ENCODE assay signal across 8 mouse cellular contexts in the genomic region with DNA sequence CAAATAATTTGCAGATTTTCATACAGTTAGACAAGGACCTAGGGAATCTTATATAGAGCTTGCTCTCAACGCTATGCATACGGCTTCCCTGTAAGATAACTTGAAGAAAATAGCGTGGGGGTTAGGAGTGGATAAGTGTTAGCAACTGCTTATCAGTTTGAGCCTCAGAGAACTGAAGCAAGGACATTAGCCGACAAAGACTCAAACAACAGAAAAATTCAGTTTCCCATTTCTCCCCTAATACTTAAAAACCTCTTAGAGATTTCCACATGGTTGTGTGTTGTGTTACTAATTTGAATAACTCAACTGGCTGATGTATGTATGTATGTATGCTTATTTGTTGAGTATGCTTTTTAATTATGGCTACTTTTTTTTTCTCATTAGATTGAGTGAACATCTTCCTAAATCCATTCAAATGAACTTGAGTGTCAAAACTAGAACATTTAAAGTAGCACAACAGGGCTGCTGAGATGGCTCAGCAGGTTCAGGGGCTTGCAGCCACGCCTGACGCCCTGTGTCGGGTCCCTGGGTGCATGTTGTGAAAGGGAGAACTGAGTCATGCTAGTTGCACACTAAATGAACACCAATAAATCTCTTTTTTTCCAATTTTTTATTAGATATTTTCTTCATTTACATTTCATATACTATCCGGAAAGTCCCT. TPM values are rescaled to one million over a fixed set of nuclear protein-coding genes. Genes with fewer than 3 reads are reported as not detected.
DNase-seq lines count a peak whose midpoint lies in the region; ATAC-seq and TF ChIP-seq lines count a peak whose summit lies in the region.

No protein-coding gene starts in this region.

- no peak for DNase-seq in lung, embryonic 14.5 days
- no peak for DNase-seq in lung, adult 2 months
- DNase-seq in forebrain, embryonic 10.5 days (ENCODE audit: extremely low spot score, low spot score): no peak
- DNase-seq in limb, embryonic 14.5 days (ENCODE audit: low spot score): no peak
- DNase-seq in left cerebral cortex, postnatal 14 days (ENCODE audit: low spot score in 2 of 2): no peak
- DNase-seq in kidney, adult 8-10 months: no peak

- H3K27me3 ChIP-seq in lung, embryonic 14.5 days (ENCODE audit: insufficient read depth, low read length): no peaks in the 10 kb centered on the region
- H3K27me3 ChIP-seq in forebrain, embryonic 10.5 days (ENCODE audit: poor library complexity, severe bottlenecking): no peaks in the 10 kb centered on the region
- H3K27me3 ChIP-seq in limb, embryonic 14.5 days (ENCODE audit: control insufficient read depth, insufficient read depth, low read length): no peaks in the 10 kb centered on the region
- H3K27me3 ChIP-seq in stomach, embryonic 15.5 days (replicated peaks): no peaks in the 10 kb centered on the region

- peaks cover 4% of the 10 kb centered on the region; the same call in 1 of the 2 replicates for H3K4me1 ChIP-seq in lung, embryonic 14.5 days (ENCODE audit: insufficient read depth)
- peaks cover 3% of the 10 kb centered on the region for H3K4me1 ChIP-seq in lung, adult 2 months (ENCODE audit: control insufficient read depth, insufficient read depth, low read length)
- peaks cover 33% of the 10 kb centered on the region for H3K4me1 ChIP-seq in forebrain, embryonic 10.5 days
- peaks cover 11% of the 10 kb centered on the region for H3K4me1 ChIP-seq in limb, embryonic 14.5 days (ENCODE audit: control insufficient read depth, insufficient read depth, low read length)
- H3K4me1 ChIP-seq in stomach, embryonic 15.5 days: peaks cover 8% of the 10 kb centered on the region

- TF ChIP-seq CTCF in lung, embryonic 14.5 days (IDR thresholded peaks at IDR 0.05; ENCODE audit: low read depth): no peak
- no peak for TF ChIP-seq CTCF in lung, adult 2 months (IDR thresholded peaks at IDR 0.05; ENCODE audit: insufficient read depth, low read length)

- H3K9me3 ChIP-seq in lung, embryonic 14.5 days (ENCODE audit: low read depth, low read length): no peaks in the 10 kb centered on the region
- no peaks in the 10 kb centered on the region for H3K9me3 ChIP-seq in forebrain, embryonic 10.5 days
- H3K9me3 ChIP-seq in limb, embryonic 14.5 days (ENCODE audit: control insufficient read depth, low read length): no peaks in the 10 kb centered on the region
- no peaks in the 10 kb centered on the region for H3K9me3 ChIP-seq in stomach, embryonic 15.5 days

- no peak for ATAC-seq in lung, embryonic 14.5 days (ENCODE audit: insufficient read depth)
- no peak for ATAC-seq in limb, embryonic 14.5 days (ENCODE audit: low FRiP score, low read depth)
- ATAC-seq in stomach, embryonic 15.5 days (ENCODE audit: insufficient read depth, low FRiP score, low read depth): no peak
- ATAC-seq in CD4-positive, CD25-positive, alpha-beta regulatory T cell, adult 4 months: no peak

- no peak overlapping the region for H3K27ac ChIP-seq in lung, embryonic 14.5 days (ENCODE audit: low read depth)
- H3K27ac ChIP-seq in forebrain, embryonic 10.5 days: no peak overlapping the region
- no peak overlapping the region for H3K27ac ChIP-seq in limb, embryonic 14.5 days (replicated peaks; ENCODE audit: low read depth, low read length)
- H3K27ac ChIP-seq in stomach, embryonic 15.5 days: no peak overlapping the region

- peaks cover 14% of the 10 kb centered on the region for H3K36me3 ChIP-seq in lung, embryonic 14.5 days (ENCODE audit: insufficient read depth)
- peaks cover 13% of the 10 kb centered on the region for H3K36me3 ChIP-seq in forebrain, embryonic 10.5 days (replicated peaks)
- peaks cover 13% of the 10 kb centered on the region; the same call in 1 of the 2 replicates for H3K36me3 ChIP-seq in limb, embryonic 14.5 days (ENCODE audit: control insufficient read depth, insufficient read depth, low read length)
- H3K36me3 ChIP-seq in stomach, embryonic 15.5 days: no peaks in the 10 kb centered on the region

- H3K4me3 ChIP-seq in lung, embryonic 14.5 days (ENCODE audit: low read depth, low read length): peak overlapping the region; percentile 75
- H3K4me3 ChIP-seq in lung, adult 2 months (replicated peaks; ENCODE audit: extremely low read depth, low read depth, low read length): no peak overlapping the region
- peak overlapping the region; percentile 79 for H3K4me3 ChIP-seq in forebrain, embryonic 10.5 days
- peak overlapping the region; percentile 80 for H3K4me3 ChIP-seq in limb, embryonic 14.5 days (replicated peaks; ENCODE audit: low read length)
- H3K4me3 ChIP-seq in stomach, embryonic 15.5 days (replicated peaks): peak overlapping the region; percentile 67

- 80% methylated on average over 8 of the region's 8 CpGs for WGBS in lung, embryonic 14.5 days
- 82% methylated on average over 8 of the region's 8 CpGs for WGBS in lung, adult 2 months
- 92% methylated on average over 8 of the region's 8 CpGs for WGBS in forebrain, embryonic 10.5 days
- WGBS in limb, embryonic 14.5 days: 92% methylated on average over 8 of the region's 8 CpGs
- WGBS in stomach, embryonic 15.5 days: 70% methylated on average over 8 of the region's 8 CpGs

- H3K9ac ChIP-seq in lung, embryonic 14.5 days: no peak overlapping the region
- H3K9ac ChIP-seq in limb, embryonic 14.5 days (ENCODE audit: low read depth, low read length, severe bottlenecking): no peak overlapping the region
- no peak overlapping the region for H3K9ac ChIP-seq in stomach, embryonic 15.5 days

- no peak for TF ChIP-seq POLR2A in lung, adult 2 months (IDR thresholded peaks at IDR 0.05; ENCODE audit: borderline replicate concordance, extremely low read depth, low read depth, low read length)
- no peak for TF ChIP-seq POLR2A in limb, embryonic 14.5 days (IDR thresholded peaks at IDR 0.05; ENCODE audit: borderline replicate concordance, extremely low read depth, insufficient read depth, insufficient read length)

- intact Hi-C loops in left cerebral cortex, postnatal 14 days (cut with DNase I): loop anchor here (5.0 kb wide), 1 partner anchor 100 kb away; the partner anchor contains the start of gene Sgms1

- peak overlapping the region; percentile 78 for H3K4me2 ChIP-seq in lung, embryonic 14.5 days
- peak overlapping the region; percentile 74 for H3K4me2 ChIP-seq in limb, embryonic 14.5 days (replicated peaks; ENCODE audit: low read depth, low read length, severe bottlenecking)
- peak overlapping the region; percentile 82 for H3K4me2 ChIP-seq in stomach, embryonic 15.5 days

RNA-seq across cellular contexts. Expression of gene Minpp1, which starts 2.2 kb away (rescaled TPM):
- polyA plus RNA-seq in lung, embryonic 14.5 days (2014; fragmentation: Nextera tagmentation; extraction: Ambion mirVana): 67.6 and 68.6 TPM in 2 replicates
- 29.1 and 50.1 TPM in 2 replicates for polyA plus RNA-seq in lung, adult 2 months (2012; rRNA removed)
- 64.0 and 64.2 TPM in 2 replicates for polyA plus RNA-seq in forebrain, embryonic 10.5 days (2016; fragmentation: Nextera tagmentation; extraction: Ambion mirVana)
- 40.8 and 69.7 TPM in 2 replicates for polyA plus RNA-seq in limb, embryonic 14.5 days (2012; rRNA removed)
- 64.8 and 72.8 TPM in 2 replicates for polyA plus RNA-seq in limb, embryonic 14.5 days (2014; fragmentation: Nextera tagmentation; extraction: Ambion mirVana)
- polyA plus RNA-seq in stomach, embryonic 15.5 days (2015; fragmentation: Nextera tagmentation; extraction: Ambion mirVana): 58.8 and 61.5 TPM in 2 replicates
- polyA plus RNA-seq in CD4-positive, CD25-positive, alpha-beta regulatory T cell, adult 4 months (2017; shearing (Covaris generic)): 1 to 10 TPM; 6.0 to 8.4 TPM
- total RNA-seq in left cerebral cortex, postnatal 14 days (2021): 10 to 100 TPM; 66.8 to 70.2 TPM

RNA-seq across cellular contexts. Expression of gene Rpl9-ps6, which starts 21.3 kb away (rescaled TPM):
- 133 and 163 TPM in 2 replicates for polyA plus RNA-seq in lung, embryonic 14.5 days (2014; fragmentation: Nextera tagmentation; extraction: Ambion mirVana)
- 2.7 and 7.2 TPM in 2 replicates for polyA plus RNA-seq in lung, adult 2 months (2012; rRNA removed)
- polyA plus RNA-seq in forebrain, embryonic 10.5 days (2016; fragmentation: Nextera tagmentation; extraction: Ambion mirVana): 55.9 and 62.9 TPM in 2 replicates
- polyA plus RNA-seq in limb, embryonic 14.5 days (2012; rRNA removed): 25.4 and 47.7 TPM in 2 replicates
- polyA plus RNA-seq in limb, embryonic 14.5 days (2014; fragmentation: Nextera tagmentation; extraction: Ambion mirVana): 138 and 162 TPM in 2 replicates
- polyA plus RNA-seq in stomach, embryonic 15.5 days (2015; fragmentation: Nextera tagmentation; extraction: Ambion mirVana): 126 and 258 TPM in 2 replicates
- 100 to 1,000 TPM; 201 to 619 TPM for polyA plus RNA-seq in CD4-positive, CD25-positive, alpha-beta regulatory T cell, adult 4 months (2017; shearing (Covaris generic))
- total RNA-seq in left cerebral cortex, postnatal 14 days (2021): 10 to 100 TPM; 21.6 to 24.0 TPM
